Comparison of ENCODE assay signal across 10 mouse cellular contexts in the genomic region with DNA sequence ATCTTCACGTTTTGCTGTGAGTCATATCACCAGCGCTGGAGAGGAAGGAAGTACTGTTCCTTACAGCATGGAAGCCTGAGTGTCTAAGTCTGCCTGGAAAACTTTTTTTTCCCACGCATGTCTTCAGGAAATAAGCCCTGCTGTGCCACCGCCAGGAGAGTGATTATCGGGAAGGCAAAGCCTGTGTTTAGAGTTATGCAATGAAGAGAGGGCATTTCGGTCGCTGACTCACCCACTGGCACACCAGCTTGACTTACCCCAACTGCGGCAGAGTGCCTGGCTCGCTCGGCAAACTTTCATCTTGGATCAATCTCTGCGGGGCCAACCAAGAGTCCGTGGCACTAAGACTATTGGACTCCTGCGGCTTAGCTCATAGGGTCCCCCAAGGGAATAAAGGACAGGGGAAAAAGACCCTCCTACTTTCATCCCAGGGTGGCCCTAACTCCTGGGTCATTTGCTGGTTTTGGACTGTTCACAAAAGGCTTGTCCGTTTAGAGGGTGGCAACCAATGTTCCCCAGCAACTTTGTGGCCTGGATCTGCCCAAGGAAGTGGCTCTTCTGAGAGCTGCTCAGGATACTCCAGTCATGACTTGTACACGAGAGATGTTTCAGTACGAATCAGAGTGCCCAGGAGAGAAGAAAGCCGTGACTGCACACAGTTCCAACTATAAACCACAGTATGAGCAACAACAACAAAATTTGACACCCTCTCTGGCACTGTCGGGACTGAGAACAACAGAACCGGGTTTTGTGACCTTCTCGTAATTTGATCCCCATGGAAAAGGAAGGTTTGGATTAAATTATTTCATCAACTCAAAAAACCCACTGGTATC.
A peak's percentile ranks its signal among the peaks of the same experiment; 100 is the strongest.
DNase-seq lines count a peak whose midpoint lies in the region; ATAC-seq and TF ChIP-seq lines count a peak whose summit lies in the region.
"Had no signal": no experiment of that assay in that cellular context is flagged by ENCODE, and none has a peak within 500 bp of the region (broad histone marks: within the 10 kb centered on the region; RNA-seq: fewer than 3 reads in every experiment).

No protein-coding gene starts in this region.

- 72% methylated on average over 20 of the region's 20 CpGs for WGBS in heart, embryonic 16.5 days
- 58% methylated on average over 20 of the region's 20 CpGs for WGBS in stomach, postnatal 0 days

- no peak for ATAC-seq in heart, embryonic 16.5 days (replicated peaks; ENCODE audit: extremely low read depth, insufficient read depth, low FRiP score)
- ATAC-seq in stomach, postnatal 0 days (ENCODE audit: low FRiP score, low TSS enrichment): no peak

- 0 out of 2 replicates have a peak, but pooled peaks have one; percentile 2 for TF ChIP-seq CTCF in stomach, postnatal 0 days (IDR thresholded peaks at IDR 0.05; ENCODE audit: low read depth)

- H3K27me3 ChIP-seq in heart, embryonic 16.5 days (ENCODE audit: control insufficient read depth, insufficient read depth, low read length): no peaks in the 10 kb centered on the region
- H3K27me3 ChIP-seq in stomach, postnatal 0 days (ENCODE audit: control insufficient read depth, insufficient read depth, low read length): no peaks in the 10 kb centered on the region

- no peak overlapping the region for H3K4me2 ChIP-seq in heart, embryonic 16.5 days (ENCODE audit: low read depth, low read length)
- no peak overlapping the region for H3K4me2 ChIP-seq in stomach, postnatal 0 days (replicated peaks; ENCODE audit: low read depth)

- peak; percentile 77 for DNase-seq in adrenal gland, adult 2 months
- DNase-seq in adrenal gland, adult 18-20 months (ENCODE audit: low spot score in 2 of 2): no peak
- DNase-seq in ovary, adult 18-20 months (ENCODE audit: low spot score): peak; percentile 49
- no peak for DNase-seq in ovary, postnatal 14 days (ENCODE audit: low spot score)
- DNase-seq in stomach, postnatal 0 days (ENCODE audit: low spot score): peak; percentile 16
- no peak for DNase-seq in frontal cortex, postnatal 25 days (ENCODE audit: low spot score in 2 of 2)
- DNase-seq in thymus, postnatal 0 days (ENCODE audit: low spot score): no peak
- DNase-seq: right cerebral cortex, postnatal 4 days had no signal

- TF ChIP-seq EP300 in stomach, postnatal 0 days (optimal IDR thresholded peaks at IDR 0.05): no peak

- H3K9me3 ChIP-seq in heart, embryonic 16.5 days (replicated peaks; ENCODE audit: control insufficient read depth, low read length): peaks cover 7% of the 10 kb centered on the region
- H3K9me3 ChIP-seq in stomach, postnatal 0 days (ENCODE audit: control insufficient read depth, low read length): 0 out of 2 replicates have a peak, but pooled peaks cover 3% of the 10 kb centered on the region

- peak overlapping the region; percentile 17; the same call in 1 of the 2 replicates for H3K27ac ChIP-seq in heart, embryonic 16.5 days (ENCODE audit: low read length)
- H3K27ac ChIP-seq in stomach, postnatal 0 days (replicated peaks): peak overlapping the region; percentile 35
- H3K27ac ChIP-seq: macrophage had no signal

- no peak overlapping the region for H3K4me3 ChIP-seq in heart, embryonic 16.5 days (ENCODE audit: low read length)
- no peak overlapping the region for H3K4me3 ChIP-seq in stomach, postnatal 0 days (ENCODE audit: low read depth, low read length)

- no peaks in the 10 kb centered on the region for H3K36me3 ChIP-seq in heart, embryonic 16.5 days (ENCODE audit: control insufficient read depth, insufficient read depth)
- no peaks in the 10 kb centered on the region for H3K36me3 ChIP-seq in stomach, postnatal 0 days (ENCODE audit: control insufficient read depth, insufficient read depth, low read length)

- H3K4me1 ChIP-seq in heart, embryonic 16.5 days (ENCODE audit: control insufficient read depth, insufficient read depth, low read length): peaks cover 18% of the 10 kb centered on the region
- H3K4me1 ChIP-seq in stomach, postnatal 0 days (replicated peaks; ENCODE audit: control insufficient read depth, insufficient read depth): peaks cover 8% of the 10 kb centered on the region

- H3K9ac ChIP-seq in heart, embryonic 16.5 days (ENCODE audit: low read length): no peak overlapping the region
- H3K9ac ChIP-seq in stomach, postnatal 0 days (ENCODE audit: low read length): no peak overlapping the region

Comparison
In these comparisons a context has a peak if more than half of its experiments do, and no peak if none do; other contexts are left out.
1. DNase-seq: peak in adrenal gland, adult 2 months (single experiment), ovary, adult 18-20 months (single experiment) and stomach, postnatal 0 days (single experiment); none in adrenal gland, adult 18-20 months (0 of 2), ovary, postnatal 14 days (single experiment), frontal cortex, postnatal 25 days (0 of 2) and thymus, postnatal 0 days (single experiment).